Mouse (Mus musculus): ENCODE measurements at regions not wholly inside any gene's neighbourhood (a gene's known extent, or its start where the extent isn't known, plus 50 kb on each side); places are given as distances from the start of the nearest gene placed in this dataset.

DNA sequence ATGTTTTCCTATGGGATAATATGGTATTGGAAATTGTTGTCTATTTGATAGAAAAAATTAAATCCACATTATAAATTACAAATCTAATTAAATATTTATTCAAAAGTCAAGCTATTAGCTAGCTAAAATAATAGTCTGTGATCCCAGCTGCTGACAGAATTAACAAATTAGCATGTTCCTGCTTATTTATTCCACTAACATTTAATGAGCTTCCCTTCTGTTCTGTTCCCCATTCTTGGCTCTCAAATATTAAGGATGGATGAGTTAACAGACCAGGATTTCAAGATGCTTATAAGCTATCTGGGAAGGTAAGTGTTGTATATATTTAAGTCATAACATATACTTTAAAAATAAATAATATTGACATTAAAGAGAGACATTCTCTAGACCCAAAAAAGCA, 998.6 kb downstream of the Cdh11 start:
- no peak for TF ChIP-seq CTCF (IDR thresholded peaks at IDR 0.05; ENCODE audit: borderline replicate concordance, extremely low read depth, insufficient read depth, insufficient read length)
- no peak for TF ChIP-seq POLR2A (IDR thresholded peaks at IDR 0.05; ENCODE audit: borderline replicate concordance, extremely low read depth, insufficient read depth, insufficient read length, poor library complexity, severe bottlenecking)

All from brain, embryonic 14.5 days (tissue).